Comparison of ENCODE assay signal across 9 mouse cellular contexts in the genomic region with DNA sequence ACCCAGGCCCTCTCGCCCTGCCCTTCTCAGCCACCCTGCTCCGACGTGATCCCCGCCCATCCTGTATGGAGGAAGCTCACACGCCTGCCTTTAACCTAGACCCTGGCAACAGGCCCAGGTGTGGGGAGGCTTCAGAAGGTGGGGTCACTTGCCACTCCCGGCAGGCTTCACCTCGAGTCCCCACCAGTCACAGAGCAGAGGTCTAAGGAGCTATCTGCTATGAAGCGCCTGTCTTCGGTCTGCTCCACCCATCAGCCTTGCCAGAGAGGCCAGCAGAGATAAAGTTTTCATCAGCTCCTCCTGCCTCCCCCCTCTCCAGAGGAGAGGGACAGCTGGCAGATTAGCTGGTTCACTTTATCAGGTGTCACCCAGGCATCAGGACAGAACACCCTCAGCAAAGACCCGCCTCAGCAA. TPM values are rescaled to one million over a fixed set of nuclear protein-coding genes. Genes with fewer than 3 reads are reported as not detected.
DNase-seq lines count a peak whose midpoint lies in the region; ATAC-seq and TF ChIP-seq lines count a peak whose summit lies in the region.
"Had no signal": no experiment of that assay in that cellular context is flagged by ENCODE, and none has a peak within 500 bp of the region (broad histone marks: within the 10 kb centered on the region; RNA-seq: fewer than 3 reads in every experiment).

No protein-coding gene starts in this region.

- H3K36me3 ChIP-seq in kidney, embryonic 15.5 days = peaks cover 8% of the 10 kb centered on the region; the same call in 1 of the 2 replicates
- H3K36me3 ChIP-seq in kidney, adult 2 months (ENCODE audit: control insufficient read depth, insufficient read depth, low read length) = no peaks in the 10 kb centered on the region

- DNase-seq in kidney, adult 2 months = no peak
- DNase-seq in heart, postnatal 25 days (ENCODE audit: low spot score) = peak; percentile 31
- peak; percentile 78 for DNase-seq in spleen, postnatal 14 days (ENCODE audit: low spot score in 2 of 2)
- no peak for DNase-seq in right cerebral cortex, postnatal 36 days (ENCODE audit: low spot score in 2 of 2)
- DNase-seq in layer of hippocampus, adult 11-12 months (ENCODE audit: low spot score) = no peak

- TF ChIP-seq CTCF in kidney, adult 2 months (conservative IDR thresholded peaks at IDR 0.05; ENCODE audit: insufficient read depth, insufficient read length, low read depth, low read length) = no peak

- no peak overlapping the region for H3K27ac ChIP-seq in kidney, embryonic 15.5 days
- H3K27ac ChIP-seq in kidney, adult 2 months (ENCODE audit: insufficient read depth, low read depth, low read length) = no peak overlapping the region

- WGBS in kidney, embryonic 15.5 days = 68% methylated on average over 10 of the region's 10 CpGs
- 48% methylated on average over 10 of the region's 10 CpGs for WGBS in kidney, adult 2 months

- intact Hi-C loops in heart, postnatal 25 days (cut with DNase I) = no loop called here

- no peak overlapping the region for H3K4me3 ChIP-seq in kidney, embryonic 15.5 days (replicated peaks)
- no peak overlapping the region for H3K4me3 ChIP-seq in kidney, adult 2 months (ENCODE audit: insufficient read depth, low read depth, low read length)

- peaks cover 13% of the 10 kb centered on the region for H3K4me1 ChIP-seq in kidney, embryonic 15.5 days
- H3K4me1 ChIP-seq in kidney, adult 2 months (ENCODE audit: control insufficient read depth, insufficient read depth, low read length) = peaks cover 16% of the 10 kb centered on the region

- no peaks in the 10 kb centered on the region for H3K9me3 ChIP-seq in kidney, embryonic 15.5 days (replicated peaks)

- no peak overlapping the region for H3K4me2 ChIP-seq in kidney, embryonic 15.5 days

- ATAC-seq in kidney, embryonic 15.5 days (replicated peaks; ENCODE audit: low FRiP score) = peak; percentile 60
- ATAC-seq in erythroblast, adult 5-6 weeks (replicated peaks; ENCODE audit: low FRiP score, poor library complexity, severe bottlenecking) = peak; percentile 62
- ATAC-seq in inflammation-experienced regulatory T-cells, adult 6 months = no peak
- ATAC-seq: forebrain, embryonic 14.5 days had no signal

- no peak overlapping the region for H3K9ac ChIP-seq in kidney, embryonic 15.5 days

- no peaks in the 10 kb centered on the region for H3K27me3 ChIP-seq in kidney, embryonic 15.5 days
- H3K27me3 ChIP-seq in kidney, adult 2 months (replicated peaks; ENCODE audit: control insufficient read depth, insufficient read depth, low read length) = no peaks in the 10 kb centered on the region

- TF ChIP-seq POLR2A in kidney, adult 2 months (IDR thresholded peaks at IDR 0.05; ENCODE audit: low read depth, low read length) = no peak

RNA-seq across cellular contexts. Expression of gene Mrm1, which starts 4.2 kb away (rescaled TPM):
- 10.0 and 13.7 TPM in 2 replicates for polyA plus RNA-seq in kidney, embryonic 15.5 days (2015; fragmentation: Nextera tagmentation; extraction: Ambion mirVana)
- 9.3 and 10.3 TPM in 2 replicates for polyA plus RNA-seq in kidney, adult 2 months (2012; rRNA removed)
- total RNA-seq in erythroblast, adult 5-6 weeks (2015; ENCODE audit: low replicate concordance) = 129 and 155 TPM in 2 replicates
- total RNA-seq in erythroblast, adult 5-6 weeks (2017; ENCODE audit: low replicate concordance) = 114 and 139 TPM in 2 replicates
- 10 to 100 TPM; 17.1 to 17.9 TPM for total RNA-seq in heart, postnatal 25 days (2021)
- polyA plus RNA-seq in inflammation-experienced regulatory T-cells, adult 6 months (2017; shearing (Covaris generic)) = 10 to 100 TPM in 2 of 3 experiments, 1 to 10 TPM in 1; 5.1 to 11.7 (median 10.2) TPM

RNA-seq across cellular contexts. Expression of gene Dhrs11, which starts 5.3 kb away (rescaled TPM):
- 11.6 and 15.7 TPM in 2 replicates for polyA plus RNA-seq in kidney, embryonic 15.5 days (2015; fragmentation: Nextera tagmentation; extraction: Ambion mirVana)
- 60.4 and 63.4 TPM in 2 replicates for polyA plus RNA-seq in kidney, adult 2 months (2012; rRNA removed)
- 897 and 1,040 TPM in 2 replicates for total RNA-seq in erythroblast, adult 5-6 weeks (2015; ENCODE audit: low replicate concordance)
- total RNA-seq in erythroblast, adult 5-6 weeks (2017; ENCODE audit: low replicate concordance) = 707 and 838 TPM in 2 replicates
- 100 to 1,000 TPM; 106 to 108 TPM for total RNA-seq in heart, postnatal 25 days (2021)
- 10 to 100 TPM in 1 of 3 experiments, 1 to 10 TPM in 2; 7.9 to 10.9 (median 9.0) TPM for polyA plus RNA-seq in inflammation-experienced regulatory T-cells, adult 6 months (2017; shearing (Covaris generic))

RNA-seq across cellular contexts. Expression of gene Ggnbp2, which starts 47.1 kb away (rescaled TPM):
- polyA plus RNA-seq in kidney, embryonic 15.5 days (2015; fragmentation: Nextera tagmentation; extraction: Ambion mirVana) = 66.2 and 68.1 TPM in 2 replicates
- polyA plus RNA-seq in kidney, adult 2 months (2012; rRNA removed) = 36.6 and 48.6 TPM in 2 replicates
- 150 and 159 TPM in 2 replicates for total RNA-seq in erythroblast, adult 5-6 weeks (2015; ENCODE audit: low replicate concordance)
- 179 and 325 TPM in 2 replicates for total RNA-seq in erythroblast, adult 5-6 weeks (2017; ENCODE audit: low replicate concordance)
- 10 to 100 TPM; 41.2 to 46.8 TPM for total RNA-seq in heart, postnatal 25 days (2021)
- polyA plus RNA-seq in inflammation-experienced regulatory T-cells, adult 6 months (2017; shearing (Covaris generic)) = 100 to 1,000 TPM; 106 to 124 (median 111) TPM

RNA-seq across cellular contexts. Expression of gene Myo19, which starts 56.5 kb away (rescaled TPM):
- 11.1 and 12.3 TPM in 2 replicates for polyA plus RNA-seq in kidney, embryonic 15.5 days (2015; fragmentation: Nextera tagmentation; extraction: Ambion mirVana)
- 36.4 and 48.0 TPM in 2 replicates for polyA plus RNA-seq in kidney, adult 2 months (2012; rRNA removed)
- total RNA-seq in erythroblast, adult 5-6 weeks (2015; ENCODE audit: low replicate concordance) = 2.3 and 4.8 TPM in 2 replicates
- total RNA-seq in erythroblast, adult 5-6 weeks (2017; ENCODE audit: low replicate concordance) = 0.94 and 3.6 TPM in 2 replicates
- 1 to 10 TPM; 5.7 to 7.3 TPM for total RNA-seq in heart, postnatal 25 days (2021)
- polyA plus RNA-seq in inflammation-experienced regulatory T-cells, adult 6 months (2017; shearing (Covaris generic)) = 1 to 10 TPM; 1.2 to 2.8 (median 2.4) TPM

RNA-seq across cellular contexts. Expression of gene Pigw, which starts 56.6 kb away (rescaled TPM):
- polyA plus RNA-seq in kidney, embryonic 15.5 days (2015; fragmentation: Nextera tagmentation; extraction: Ambion mirVana) = 3.7 and 4.9 TPM in 2 replicates
- polyA plus RNA-seq in kidney, adult 2 months (2012; rRNA removed) = 1.7 and 2.3 TPM in 2 replicates
- total RNA-seq in erythroblast, adult 5-6 weeks (2015; ENCODE audit: low replicate concordance) = 0.63 and 0.96 TPM in 2 replicates
- total RNA-seq in erythroblast, adult 5-6 weeks (2017; ENCODE audit: low replicate concordance) = 1.2 and 2.6 TPM in 2 replicates
- total RNA-seq in heart, postnatal 25 days (2021) = 1 to 10 TPM; 5.4 to 6.4 TPM
- 1 to 10 TPM; 2.1 to 4.2 (median 2.8) TPM for polyA plus RNA-seq in inflammation-experienced regulatory T-cells, adult 6 months (2017; shearing (Covaris generic))

Comparison
In these comparisons a context has a peak if more than half of its experiments do, and no peak if none do; other contexts are left out.
1. DNase-seq: peak in heart, postnatal 25 days (single experiment) and spleen, postnatal 14 days (2 of 2); none in kidney, adult 2 months (single experiment), right cerebral cortex, postnatal 36 days (0 of 2) and layer of hippocampus, adult 11-12 months (single experiment).